Mouse (Mus musculus): ENCODE results near the gene Arhgef12.

The Arhgef12 gene

GRCm38 (mm10) chr9:42917911-42918310, 189.1 kb downstream of the Arhgef12 start:
- DNase-seq (ENCODE audit: low spot score): no peak
